Mouse (Mus musculus): ENCODE measurements around the gene Tlr9. TPM values are rescaled to one million over a fixed set of nuclear protein-coding genes. Genes with fewer than 3 reads are reported as not detected.

Tlr9 gene
- polyA plus RNA-seq, 1 experiment, result 17.1 TPM

GRCm38 (mm10) chr9:106266936-106267657 is 44.7 kb downstream of the Tlr9 start:
- no peak overlapping the region for H3K27ac ChIP-seq (ENCODE audit: control insufficient read depth, insufficient read depth, low read length)
- H3K4me1 ChIP-seq (replicated peaks; ENCODE audit: control insufficient read depth, insufficient read depth, low read length), result no peaks in the 10 kb centered on the region
- 66% methylated on average over 2 of the region's 2 CpGs for WGBS
- no peak for DNase-seq
- TF ChIP-seq POLR2A (IDR thresholded peaks at IDR 0.05; ENCODE audit: control insufficient read depth, extremely low read depth, insufficient read depth, low read length, poor library complexity), result no peak
- no peak for TF ChIP-seq CTCF (IDR thresholded peaks at IDR 0.05; ENCODE audit: borderline replicate concordance, control insufficient read depth, extremely low read depth, insufficient read depth, low read length, poor library complexity)
- no peaks in the 10 kb centered on the region for H3K27me3 ChIP-seq (ENCODE audit: control insufficient read depth, insufficient read depth, low read length)
- H3K36me3 ChIP-seq (ENCODE audit: control insufficient read depth, insufficient read depth, low read length), result no peaks in the 10 kb centered on the region
- H3K4me3 ChIP-seq (ENCODE audit: control insufficient read depth, insufficient read depth, low read length), result no peak overlapping the region

- Histone ChIP-seq H3K27ac (ENCODE audit: control insufficient read depth, insufficient read depth, low read length) (no peak overlapping the region), H3K36me3 (ENCODE audit: control insufficient read depth, insufficient read depth, low read length) (no peaks in the 10 kb centered on the region), H3K27me3 (ENCODE audit: control insufficient read depth, insufficient read depth, low read length) (no peaks in the 10 kb centered on the region), H3K4me1 (replicated peaks; ENCODE audit: control insufficient read depth, insufficient read depth, low read length) (no peaks in the 10 kb centered on the region), H3K4me3 (ENCODE audit: control insufficient read depth, insufficient read depth, low read length) (no peak overlapping the region)
- TF ChIP-seq CTCF (IDR thresholded peaks at IDR 0.05; ENCODE audit: borderline replicate concordance, control insufficient read depth, extremely low read depth, insufficient read depth, low read length, poor library complexity) (no peak), POLR2A (IDR thresholded peaks at IDR 0.05; ENCODE audit: control insufficient read depth, extremely low read depth, insufficient read depth, low read length, poor library complexity) (no peak)
- no peak for DNase-seq
- WGBS, result 59% methylated on average over 4 of the region's 4 CpGs
Observed at GRCm38 (mm10) chr9:106268421-106268820, 46.0 kb downstream of the Tlr9 start.

- Histone ChIP-seq H3K27me3 (ENCODE audit: control insufficient read depth, insufficient read depth, low read length) (no peaks in the 10 kb centered on the region), H3K36me3 (ENCODE audit: control insufficient read depth, insufficient read depth, low read length) (no peaks in the 10 kb centered on the region), H3K27ac (ENCODE audit: control insufficient read depth, insufficient read depth, low read length) (no peak overlapping the region), H3K4me3 (ENCODE audit: control insufficient read depth, insufficient read depth, low read length) (no peak overlapping the region), H3K4me1 (replicated peaks; ENCODE audit: control insufficient read depth, insufficient read depth, low read length) (no peaks in the 10 kb centered on the region)
- TF ChIP-seq CTCF (IDR thresholded peaks at IDR 0.05; ENCODE audit: borderline replicate concordance, control insufficient read depth, extremely low read depth, insufficient read depth, low read length, poor library complexity) (no peak), POLR2A (IDR thresholded peaks at IDR 0.05; ENCODE audit: control insufficient read depth, extremely low read depth, insufficient read depth, low read length, poor library complexity) (no peak)
- 80% methylated on average over 9 of the region's 9 CpGs for WGBS
- DNase-seq, result no peak
Observed at GRCm38 (mm10) chr9:106269076-106269788, 46.8 kb downstream of the Tlr9 start.

- TF ChIP-seq CTCF (IDR thresholded peaks at IDR 0.05; ENCODE audit: borderline replicate concordance, control insufficient read depth, extremely low read depth, insufficient read depth, low read length, poor library complexity) (no peak), POLR2A (IDR thresholded peaks at IDR 0.05; ENCODE audit: control insufficient read depth, extremely low read depth, insufficient read depth, low read length, poor library complexity) (no peak)
- no peak for DNase-seq
- Histone ChIP-seq H3K27me3 (ENCODE audit: control insufficient read depth, insufficient read depth, low read length) (no peaks in the 10 kb centered on the region), H3K4me3 (ENCODE audit: control insufficient read depth, insufficient read depth, low read length) (no peak overlapping the region), H3K4me1 (replicated peaks; ENCODE audit: control insufficient read depth, insufficient read depth, low read length) (no peaks in the 10 kb centered on the region), H3K27ac (ENCODE audit: control insufficient read depth, insufficient read depth, low read length) (no peak overlapping the region), H3K36me3 (ENCODE audit: control insufficient read depth, insufficient read depth, low read length) (no peaks in the 10 kb centered on the region)
- WGBS, result 42% methylated on average over 2 of the region's 2 CpGs
Observed at GRCm38 (mm10) chr9:106269879-106270278, 47.5 kb downstream of the Tlr9 start.

GRCm38 (mm10) chr9:106270656-106271055 is 48.3 kb downstream of the Tlr9 start:
- 92% methylated on average over 4 of the region's 4 CpGs for WGBS
- no peak overlapping the region for H3K27ac ChIP-seq (ENCODE audit: control insufficient read depth, insufficient read depth, low read length)
- DNase-seq, result no peak

GRCm38 (mm10) chr9:106272288-106272687 is 49.9 kb downstream of the Tlr9 start:
- Histone ChIP-seq H3K27ac (ENCODE audit: control insufficient read depth, insufficient read depth, low read length) (no peak overlapping the region), H3K27me3 (ENCODE audit: control insufficient read depth, insufficient read depth, low read length) (no peaks in the 10 kb centered on the region), H3K4me3 (ENCODE audit: control insufficient read depth, insufficient read depth, low read length) (no peak overlapping the region), H3K36me3 (ENCODE audit: control insufficient read depth, insufficient read depth, low read length) (no peaks in the 10 kb centered on the region), H3K4me1 (replicated peaks; ENCODE audit: control insufficient read depth, insufficient read depth, low read length) (no peaks in the 10 kb centered on the region)
- no peak for DNase-seq
- TF ChIP-seq CTCF (IDR thresholded peaks at IDR 0.05; ENCODE audit: borderline replicate concordance, control insufficient read depth, extremely low read depth, insufficient read depth, low read length, poor library complexity), result no peak
- no peak for TF ChIP-seq POLR2A (IDR thresholded peaks at IDR 0.05; ENCODE audit: control insufficient read depth, extremely low read depth, insufficient read depth, low read length, poor library complexity)
- 95% methylated on average over 1 of the region's 1 CpGs for WGBS

More at GRCm38 (mm10) chr9:106270656-106271055, 48.3 kb downstream of the Tlr9 start:
- H3K4me1 ChIP-seq (replicated peaks; ENCODE audit: control insufficient read depth, insufficient read depth, low read length), result no peaks in the 10 kb centered on the region
- no peak overlapping the region for H3K4me3 ChIP-seq (ENCODE audit: control insufficient read depth, insufficient read depth, low read length)
- TF ChIP-seq POLR2A (IDR thresholded peaks at IDR 0.05; ENCODE audit: control insufficient read depth, extremely low read depth, insufficient read depth, low read length, poor library complexity) (no peak), CTCF (IDR thresholded peaks at IDR 0.05; ENCODE audit: borderline replicate concordance, control insufficient read depth, extremely low read depth, insufficient read depth, low read length, poor library complexity) (no peak)
- H3K27me3 ChIP-seq (ENCODE audit: control insufficient read depth, insufficient read depth, low read length), result no peaks in the 10 kb centered on the region
- H3K36me3 ChIP-seq (ENCODE audit: control insufficient read depth, insufficient read depth, low read length), result no peaks in the 10 kb centered on the region
